Mouse (Mus musculus) embryo, embryonic 9.5 days (tissue): ENCODE results near the gene Col4a1.

Source experiments
- DNase-seq: peaks from one replicate; pipeline ENCODE4 v3.0.0-alpha.2; 2017; ENCODE audit errors: extremely low spot score

The Col4a1 gene

GRCm38 (mm10) chr8:11327722-11328417 lies 15.2 kb upstream of the Col4a1 start:
- DNase-seq, result no peak

- no peak for DNase-seq
These were observed 14.7 kb upstream of the Col4a1 start for GRCm38 (mm10) chr8:11327298-11327697.

- DNase-seq, result no peak
These were observed 12.3 kb upstream of the Col4a1 start for GRCm38 (mm10) chr8:11324801-11325395.

- DNase-seq, result no peak
These were observed 11.1 kb upstream of the Col4a1 start for GRCm38 (mm10) chr8:11323681-11324080.

GRCm38 (mm10) chr8:11322724-11323585 lies 10.3 kb upstream of the Col4a1 start:
- no peak for DNase-seq

GRCm38 (mm10) chr8:11321841-11322240 lies 9.2 kb upstream of the Col4a1 start:
- no peak for DNase-seq

GRCm38 (mm10) chr8:11319405-11319804 lies 6.8 kb upstream of the Col4a1 start:
- DNase-seq, result no peak

- DNase-seq, result no peak
These were observed 3.5 kb upstream of the Col4a1 start for GRCm38 (mm10) chr8:11316118-11316517.

- DNase-seq, result no peak
These were observed 2.7 kb upstream of the Col4a1 start for GRCm38 (mm10) chr8:11315179-11315943.

GRCm38 (mm10) chr8:11314613-11315012 lies 2.0 kb upstream of the Col4a1 start:
- DNase-seq, result no peak

GRCm38 (mm10) chr8:11313176-11314111 lies 818 bp upstream of the Col4a1 start:
- DNase-seq, result peak; percentile 58

- peak; percentile 68 for DNase-seq
These were observed 811 bp downstream of the Col4a1 start for GRCm38 (mm10) chr8:11311681-11312348.

GRCm38 (mm10) chr8:11310049-11310448 lies 2.6 kb downstream of the Col4a1 start:
- no peak for DNase-seq

- no peak for DNase-seq
These were observed 3.4 kb downstream of the Col4a1 start for GRCm38 (mm10) chr8:11309226-11309625.

GRCm38 (mm10) chr8:11308570-11308998 lies 4.0 kb downstream of the Col4a1 start:
- peak; percentile 71 for DNase-seq

- DNase-seq, result no peak
These were observed 5.2 kb downstream of the Col4a1 start for GRCm38 (mm10) chr8:11307451-11307850.

- DNase-seq, result no peak
These were observed 7.1 kb downstream of the Col4a1 start for GRCm38 (mm10) chr8:11305539-11305938.

- no peak for DNase-seq
These were observed 8.5 kb downstream of the Col4a1 start for GRCm38 (mm10) chr8:11304027-11304601.

GRCm38 (mm10) chr8:11300436-11300835 lies 12.2 kb downstream of the Col4a1 start:
- DNase-seq, result no peak

- no peak for DNase-seq
These were observed 13.4 kb downstream of the Col4a1 start for GRCm38 (mm10) chr8:11299317-11299602.
